Mouse (Mus musculus): ENCODE measurements around the gene Usp40. TPM values are rescaled to one million over a fixed set of nuclear protein-coding genes. Genes with fewer than 3 reads are reported as not detected.
"Not testable (repeated sequence)": the region's sequence is repeated elsewhere in the genome, so short reads cannot be mapped to it uniquely, and the experiment has no call there.

Gene Usp40
- polyA plus RNA-seq (2014; fragmentation: Nextera tagmentation; extraction: Ambion mirVana), result 34.3 and 37.9 TPM in 2 replicates

GRCm38 (mm10) chr1:88008211-88008697 is at the start of gene Usp40:
Gene Usp40 (minus strand): TSS chr1:88008551.
- H3K36me3 ChIP-seq (ENCODE audit: control insufficient read depth, insufficient read depth, low read length), result no peaks in the 10 kb centered on the region
- no peaks in the 10 kb centered on the region for H3K4me1 ChIP-seq (replicated peaks; ENCODE audit: control insufficient read depth, insufficient read depth, low read length)
- H3K27ac ChIP-seq (ENCODE audit: low read depth, low read length), result peak within 1 kb of the TSS; percentile 70; the same call in 1 of the 2 replicates
- no peaks in the 10 kb centered on the region for H3K9me3 ChIP-seq (ENCODE audit: control insufficient read depth, low read length)
- WGBS, result under 1% methylated on average over 45 of the region's 45 CpGs
- peak within 1 kb of the TSS; percentile 91 for H3K9ac ChIP-seq (ENCODE audit: low read length)
- DNase-seq (ENCODE audit: low spot score) (peak; percentile 89), ATAC-seq (replicated peaks; ENCODE audit: low FRiP score) (peak; percentile 95)
- H3K4me2 ChIP-seq (ENCODE audit: low read depth, low read length, severe bottlenecking), result peak within 1 kb of the TSS; percentile 65
- H3K4me3 ChIP-seq (ENCODE audit: low read depth, low read length), result peak within 1 kb of the TSS; percentile 70
- no peaks in the 10 kb centered on the region for H3K27me3 ChIP-seq (ENCODE audit: control insufficient read depth, insufficient read depth, low read length)

DNA sequence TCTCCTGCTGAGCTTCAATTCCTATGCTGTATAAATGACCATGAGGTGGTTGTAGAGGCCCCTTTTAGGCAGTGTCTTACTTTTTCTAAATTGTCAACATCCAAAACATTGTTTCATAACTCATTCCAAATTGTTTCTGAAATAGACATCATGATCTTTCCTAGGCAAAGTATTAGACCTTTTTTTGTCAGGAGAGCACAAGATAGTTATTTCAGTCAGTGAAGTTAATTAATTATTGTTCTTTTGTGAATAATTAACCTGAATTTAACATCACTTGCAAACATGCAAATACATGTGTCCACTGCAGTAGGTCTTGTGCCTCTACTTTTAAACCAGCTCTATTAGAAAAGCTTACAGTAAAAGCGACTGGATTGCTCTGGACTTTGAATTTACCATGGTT is 46.7 kb upstream of the Usp40 start, which contains the start of gene Ugt1a10:
Gene Ugt1a10, plus strand, starts transcription at position 301 of the 400 bp plus-strand sequence.
- H3K4me1 ChIP-seq (replicated peaks; ENCODE audit: control insufficient read depth, insufficient read depth, low read length), result no peaks in the 10 kb centered on the region
- no peaks in the 10 kb centered on the region for H3K27me3 ChIP-seq (ENCODE audit: control insufficient read depth, insufficient read depth, low read length)
- WGBS, result 86% methylated on average over 1 of the region's 1 CpGs
- no peak within 1 kb of the TSS for H3K9ac ChIP-seq (ENCODE audit: low read length)
- H3K36me3 ChIP-seq (ENCODE audit: control insufficient read depth, insufficient read depth, low read length), result no peaks in the 10 kb centered on the region
- H3K4me2 ChIP-seq (ENCODE audit: low read depth, low read length, severe bottlenecking), result no peak within 1 kb of the TSS
- DNase-seq (ENCODE audit: low spot score) (no peak), ATAC-seq (replicated peaks; ENCODE audit: low FRiP score) (no peak)
- no peak within 1 kb of the TSS for H3K4me3 ChIP-seq (ENCODE audit: low read depth, low read length)
- H3K9me3 ChIP-seq (ENCODE audit: control insufficient read depth, low read length), result no peaks in the 10 kb centered on the region
- H3K27ac ChIP-seq (ENCODE audit: low read depth, low read length), result no peak within 1 kb of the TSS

- DNase-seq (ENCODE audit: low spot score); H3K9me3 ChIP-seq (ENCODE audit: control insufficient read depth, low read length); H3K27me3 ChIP-seq (ENCODE audit: control insufficient read depth, insufficient read depth, low read length); H3K4me1 ChIP-seq (replicated peaks; ENCODE audit: control insufficient read depth, insufficient read depth, low read length); H3K9ac ChIP-seq (ENCODE audit: low read length); H3K4me3 ChIP-seq (ENCODE audit: low read depth, low read length); ATAC-seq (replicated peaks; ENCODE audit: low FRiP score); H3K4me2 ChIP-seq (ENCODE audit: low read depth, low read length, severe bottlenecking); H3K36me3 ChIP-seq (ENCODE audit: control insufficient read depth, insufficient read depth, low read length); H3K27ac ChIP-seq (ENCODE audit: low read depth, low read length): not testable (repeated sequence)
- 88% methylated on average over 2 of the region's 2 CpGs for WGBS
These were observed 39.1 kb upstream of the Usp40 start for GRCm38 (mm10) chr1:88047408-88047807.

DNA sequence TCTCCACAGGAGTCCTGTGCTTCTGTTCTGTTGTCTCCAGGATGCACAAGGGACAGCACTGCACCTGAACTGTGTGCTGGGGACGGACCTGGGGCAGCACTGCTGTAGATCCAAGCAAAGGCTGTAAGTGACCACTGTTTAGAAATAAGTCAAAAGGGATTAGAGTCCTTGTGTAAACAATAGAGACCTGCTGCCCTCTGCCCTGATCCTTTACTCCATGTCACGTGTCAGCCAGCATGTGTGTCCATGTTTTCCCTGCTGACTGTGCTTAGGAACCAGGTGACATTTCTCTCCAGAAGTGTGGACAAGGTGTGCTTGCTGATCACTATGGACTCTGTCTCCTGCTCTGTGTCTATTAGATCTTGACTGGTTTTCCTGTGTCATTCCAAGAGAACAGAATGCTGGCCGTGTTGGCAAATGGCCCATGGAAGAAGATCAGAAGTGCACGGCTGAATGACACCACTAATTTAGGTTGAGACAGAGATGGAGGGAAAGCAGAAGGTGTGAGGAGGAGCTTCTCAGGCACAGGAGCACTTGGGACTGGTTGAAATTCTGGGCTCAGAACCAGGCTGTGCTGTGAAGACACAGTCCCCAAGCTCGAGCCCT is 36.6 kb upstream of the Usp40 start:
- 72% methylated on average over 3 of the region's 5 CpGs for WGBS
- ATAC-seq (replicated peaks; ENCODE audit: low FRiP score); DNase-seq (ENCODE audit: low spot score); H3K27me3 ChIP-seq (ENCODE audit: control insufficient read depth, insufficient read depth, low read length); H3K4me3 ChIP-seq (ENCODE audit: low read depth, low read length); H3K9ac ChIP-seq (ENCODE audit: low read length); H3K9me3 ChIP-seq (ENCODE audit: control insufficient read depth, low read length); H3K4me1 ChIP-seq (replicated peaks; ENCODE audit: control insufficient read depth, insufficient read depth, low read length); H3K27ac ChIP-seq (ENCODE audit: low read depth, low read length); H3K36me3 ChIP-seq (ENCODE audit: control insufficient read depth, insufficient read depth, low read length); H3K4me2 ChIP-seq (ENCODE audit: low read depth, low read length, severe bottlenecking): not testable (repeated sequence)

DNA sequence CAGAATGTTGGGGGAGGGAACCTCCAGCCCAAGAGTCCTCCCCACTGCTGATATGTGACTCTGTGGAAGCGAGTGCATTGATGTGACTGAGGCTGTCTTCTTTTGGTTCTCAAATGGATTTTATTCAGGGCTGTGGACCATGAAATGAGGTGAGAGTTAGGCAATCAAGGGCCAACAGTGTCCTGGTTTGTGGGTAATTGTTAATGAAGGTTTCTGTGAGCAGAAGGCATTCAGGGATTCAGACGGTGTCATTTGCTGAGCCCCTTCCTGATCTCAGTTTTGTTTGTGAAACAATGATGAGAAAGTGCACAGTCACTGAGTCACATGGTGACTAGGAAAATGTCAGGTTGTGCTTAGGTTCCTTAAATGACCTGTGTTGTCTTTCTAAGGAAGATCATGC is 34.7 kb upstream of the Usp40 start:
- DNase-seq (ENCODE audit: low spot score); H3K36me3 ChIP-seq (ENCODE audit: control insufficient read depth, insufficient read depth, low read length): not testable (repeated sequence)
- WGBS, result 54% methylated on average over 1 of the region's 2 CpGs

GRCm38 (mm10) chr1:88025244-88025643 is 16.9 kb upstream of the Usp40 start:
- 77% methylated on average over 3 of the region's 3 CpGs for WGBS
- not testable (repeated sequence) for H3K9ac ChIP-seq (ENCODE audit: low read length); H3K27ac ChIP-seq (ENCODE audit: low read depth, low read length); H3K4me2 ChIP-seq (ENCODE audit: low read depth, low read length, severe bottlenecking); H3K27me3 ChIP-seq (ENCODE audit: control insufficient read depth, insufficient read depth, low read length); H3K4me1 ChIP-seq (replicated peaks; ENCODE audit: control insufficient read depth, insufficient read depth, low read length); ATAC-seq (replicated peaks; ENCODE audit: low FRiP score); H3K9me3 ChIP-seq (ENCODE audit: control insufficient read depth, low read length); H3K36me3 ChIP-seq (ENCODE audit: control insufficient read depth, insufficient read depth, low read length); H3K4me3 ChIP-seq (ENCODE audit: low read depth, low read length); DNase-seq (ENCODE audit: low spot score)

More for the DNA sequence above, 34.7 kb upstream of the Usp40 start:
- not testable (repeated sequence) for H3K4me1 ChIP-seq (replicated peaks; ENCODE audit: control insufficient read depth, insufficient read depth, low read length); ATAC-seq (replicated peaks; ENCODE audit: low FRiP score); H3K4me2 ChIP-seq (ENCODE audit: low read depth, low read length, severe bottlenecking); H3K9ac ChIP-seq (ENCODE audit: low read length); H3K27me3 ChIP-seq (ENCODE audit: control insufficient read depth, insufficient read depth, low read length); H3K4me3 ChIP-seq (ENCODE audit: low read depth, low read length); H3K9me3 ChIP-seq (ENCODE audit: control insufficient read depth, low read length); H3K27ac ChIP-seq (ENCODE audit: low read depth, low read length)

GRCm38 (mm10) chr1:88015371-88015770 is 7.0 kb upstream of the Usp40 start:
- H3K4me1 ChIP-seq (replicated peaks; ENCODE audit: control insufficient read depth, insufficient read depth, low read length), result no peaks in the 10 kb centered on the region
- ATAC-seq (replicated peaks; ENCODE audit: low FRiP score) (no peak), DNase-seq (ENCODE audit: low spot score) (no peak)
- H3K9ac ChIP-seq (ENCODE audit: low read length), result no peak overlapping the region
- H3K4me2 ChIP-seq (ENCODE audit: low read depth, low read length, severe bottlenecking), result no peak overlapping the region
- H3K4me3 ChIP-seq (ENCODE audit: low read depth, low read length), result no peak overlapping the region
- no peaks in the 10 kb centered on the region for H3K36me3 ChIP-seq (ENCODE audit: control insufficient read depth, insufficient read depth, low read length)
- no peaks in the 10 kb centered on the region for H3K9me3 ChIP-seq (ENCODE audit: control insufficient read depth, low read length)
- WGBS, result 93% methylated on average over 6 of the region's 6 CpGs
- no peaks in the 10 kb centered on the region for H3K27me3 ChIP-seq (ENCODE audit: control insufficient read depth, insufficient read depth, low read length)
- no peak overlapping the region for H3K27ac ChIP-seq (ENCODE audit: low read depth, low read length)

DNA sequence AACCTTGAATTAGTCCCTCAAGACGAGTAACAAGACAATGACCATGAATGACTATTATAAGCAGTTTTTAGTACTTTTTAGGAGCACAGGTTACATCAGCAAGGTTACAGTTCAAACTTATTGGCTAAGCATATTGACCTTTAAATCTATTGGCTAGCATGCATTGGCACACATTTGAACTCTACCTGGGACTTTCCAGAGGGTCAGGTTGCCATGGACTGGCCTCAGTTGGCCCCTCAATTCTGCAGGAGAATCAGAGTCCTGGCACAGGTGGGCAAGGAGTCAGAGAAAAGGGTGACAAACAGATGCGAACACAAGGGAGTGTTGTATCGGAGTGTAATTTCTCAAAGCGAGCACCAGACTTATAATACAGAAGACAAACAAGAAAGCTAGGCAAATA is 6.3 kb upstream of the Usp40 start:
- H3K4me2 ChIP-seq (ENCODE audit: low read depth, low read length, severe bottlenecking), result no peak overlapping the region
- H3K27me3 ChIP-seq (ENCODE audit: control insufficient read depth, insufficient read depth, low read length), result no peaks in the 10 kb centered on the region
- ATAC-seq (replicated peaks; ENCODE audit: low FRiP score) (no peak), DNase-seq (ENCODE audit: low spot score) (no peak)
- H3K27ac ChIP-seq (ENCODE audit: low read depth, low read length), result no peak overlapping the region
- H3K9ac ChIP-seq (ENCODE audit: low read length), result no peak overlapping the region
- H3K9me3 ChIP-seq (ENCODE audit: control insufficient read depth, low read length), result no peaks in the 10 kb centered on the region
- H3K36me3 ChIP-seq (ENCODE audit: control insufficient read depth, insufficient read depth, low read length), result no peaks in the 10 kb centered on the region
- H3K4me3 ChIP-seq (ENCODE audit: low read depth, low read length), result no peak overlapping the region
- 93% methylated on average over 4 of the region's 4 CpGs for WGBS
- no peaks in the 10 kb centered on the region for H3K4me1 ChIP-seq (replicated peaks; ENCODE audit: control insufficient read depth, insufficient read depth, low read length)

DNA sequence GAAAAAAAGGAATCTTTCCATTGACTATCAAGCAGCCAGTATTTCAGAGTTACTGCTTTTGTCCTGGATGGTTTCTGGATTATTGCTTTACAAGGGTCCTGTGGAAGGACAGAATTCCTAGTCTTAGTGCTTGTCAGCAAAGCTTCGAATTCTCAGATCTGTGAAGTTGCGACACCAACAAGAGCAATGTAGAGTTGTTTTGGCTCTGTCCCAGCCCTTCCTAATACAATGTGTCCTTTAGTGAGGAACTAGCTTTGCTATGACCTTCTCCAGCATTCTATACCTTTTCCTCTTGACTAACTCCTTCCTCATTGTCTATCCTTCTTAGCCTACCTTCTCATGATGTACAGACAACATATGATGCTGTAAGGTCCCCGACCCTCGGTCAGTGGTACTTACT is 5.8 kb upstream of the Usp40 start:
- ATAC-seq (replicated peaks; ENCODE audit: low FRiP score), result no peak
- DNase-seq (ENCODE audit: low spot score), result no peak
- Histone ChIP-seq H3K36me3 (ENCODE audit: control insufficient read depth, insufficient read depth, low read length) (no peaks in the 10 kb centered on the region), H3K9me3 (ENCODE audit: control insufficient read depth, low read length) (no peaks in the 10 kb centered on the region), H3K9ac (ENCODE audit: low read length) (no peak overlapping the region), H3K4me3 (ENCODE audit: low read depth, low read length) (no peak overlapping the region), H3K27me3 (ENCODE audit: control insufficient read depth, insufficient read depth, low read length) (no peaks in the 10 kb centered on the region), H3K4me2 (ENCODE audit: low read depth, low read length, severe bottlenecking) (no peak overlapping the region), H3K27ac (ENCODE audit: low read depth, low read length) (no peak overlapping the region), H3K4me1 (replicated peaks; ENCODE audit: control insufficient read depth, insufficient read depth, low read length) (no peaks in the 10 kb centered on the region)
- 94% methylated on average over 4 of the region's 4 CpGs for WGBS
